Mouse (Mus musculus) hindbrain, embryonic 11.5 days (tissue): ENCODE results near the gene Bsg. TPM values are rescaled to one million over a fixed set of nuclear protein-coding genes. Genes with fewer than 3 reads are reported as not detected.

ENCODE experiments used
- ATAC-seq: fragments of 200-750 bp; cut with Nextera tagmentation; 2 replicates; pipeline ENCODE4 v1.8.0; 2017; ENCODE audit warnings: mild to moderate bottlenecking, moderate TSS enrichment, moderate library complexity; ENCODE audit not compliant: low FRiP score
- DNase-seq: peaks from one replicate; pipeline ENCODE4 v3.0.0-alpha.2; 2015; ENCODE audit warnings: low spot score
- H3K27ac ChIP-seq: fragments of 300-500 bp; sonication (generic); 2 replicates; pipeline ENCODE4 v1.5.1; 2014; ENCODE audit warnings: mild to moderate bottlenecking, low read depth, low read length
- H3K27me3 ChIP-seq: fragments of 300-500 bp; sonication (generic); 2 replicates; pipeline ENCODE4 v1.6.1; 2014; ENCODE audit warnings: mild to moderate bottlenecking, low read length, moderate library complexity, mixed read lengths; ENCODE audit not compliant: control insufficient read depth, insufficient read depth
- H3K36me3 ChIP-seq: fragments of 300-500 bp; sonication (generic); 2 replicates; pipeline ENCODE4 v1.6.1; 2014; ENCODE audit warnings: mild to moderate bottlenecking, low read length, moderate library complexity, mixed read lengths; ENCODE audit not compliant: control insufficient read depth, insufficient read depth
- H3K4me1 ChIP-seq: fragments of 300-500 bp; sonication (generic); replicated peaks from 2 replicates; pipeline ENCODE4 v1.6.1; 2014; ENCODE audit warnings: low read length, mixed read lengths; ENCODE audit not compliant: control insufficient read depth, insufficient read depth
- H3K4me2 ChIP-seq: fragments of 300-500 bp; sonication (generic); replicated peaks from 2 replicates; pipeline ENCODE4 v1.6.1; 2014; ENCODE audit warnings: mild to moderate bottlenecking, low read depth, low read length
- H3K4me3 ChIP-seq: fragments of 300-500 bp; sonication (generic); 2 replicates; pipeline ENCODE4 v1.5.1; 2014; ENCODE audit warnings: low read depth, low read length
- H3K9ac ChIP-seq: fragments of 300-500 bp; sonication (generic); 2 replicates; pipeline ENCODE4 v1.6.1; 2014; ENCODE audit warnings: low read depth, low read length
- H3K9me3 ChIP-seq: fragments of 300-500 bp; sonication (generic); 2 replicates; pipeline ENCODE4 v1.6.1; 2016; ENCODE audit warnings: low read length; ENCODE audit not compliant: control insufficient read depth
- WGBS: fragments of 180-500 bp; shearing (Covaris S2); extraction: QIAGEN DNeasy Blood & Tissue Kit; methylation state at CpG from one replicate; pipeline ENCODE4 v1.1.7; 2014; 5-methylcytosine and 5-hydroxymethylcytosine counted together
- polyA plus RNA-seq: library from polyadenylated mRNA; unstranded; fragments of >200 nt; fragmentation: Nextera tagmentation; extraction: Ambion mirVana; gene quantifications from 2 replicates; pipeline ENCODE4 v1.2.1, GENCODE M21; 2014

Bsg gene
- polyA plus RNA-seq, 1 experiment from 2014 or later: 595 TPM

- Histone ChIP-seq H3K27ac (no peak overlapping the region), H3K9ac (no peak overlapping the region), H3K4me1 (peaks cover 6% of the 10 kb centered on the region), H3K36me3 (no peaks in the 10 kb centered on the region), H3K27me3 (no peaks in the 10 kb centered on the region), H3K4me3 (no peak overlapping the region), H3K9me3 (no peaks in the 10 kb centered on the region), H3K4me2 (no peak overlapping the region)
- 86% methylated on average over 5 of the region's 5 CpGs for WGBS
- no peak for ATAC-seq
- DNase-seq: no peak
Measured at GRCm38 (mm10) chr10:79668076-79668475, 36.2 kb upstream of the Bsg start.

DNA sequence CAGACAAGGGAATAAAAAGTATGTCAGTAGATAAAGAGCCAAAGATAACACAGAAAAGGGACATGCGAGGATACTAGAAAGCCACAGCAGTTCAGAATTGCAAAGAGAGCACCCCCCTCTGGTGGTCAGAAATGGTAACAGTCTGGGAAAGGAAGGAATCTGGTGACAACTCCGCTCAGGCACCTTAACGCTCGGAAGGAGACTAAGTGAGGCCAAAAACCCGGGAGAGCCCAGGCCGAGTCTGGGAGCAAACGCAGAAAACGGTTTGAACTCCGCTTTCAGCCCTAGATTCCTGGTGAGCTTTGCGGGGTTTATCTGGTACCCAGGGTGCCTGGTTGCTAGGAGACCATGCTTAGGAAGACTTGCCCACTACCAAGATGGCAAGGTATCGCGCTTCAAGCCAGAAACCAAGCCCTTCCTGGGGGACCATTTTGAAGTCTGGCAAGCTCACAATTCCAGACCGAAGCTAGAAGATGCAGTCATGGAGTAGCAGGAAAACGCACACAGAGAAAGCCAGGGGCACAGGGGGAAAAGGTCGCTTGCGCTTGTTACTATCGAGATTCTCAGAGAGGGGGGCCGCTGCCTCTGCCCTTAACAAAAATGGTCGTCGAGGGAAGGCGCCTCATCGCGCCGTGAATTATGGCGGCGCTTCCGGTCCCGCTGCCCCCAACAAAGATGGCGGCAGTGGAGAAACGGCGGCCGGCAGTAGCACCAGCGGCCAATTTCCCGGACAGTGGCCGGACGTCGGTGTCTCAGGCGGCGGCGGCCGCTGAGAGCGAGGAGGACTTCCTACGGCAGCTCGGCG lies 35.3 kb upstream of the Bsg start, which contains the start of gene Tpgs1:
Gene Tpgs1, plus strand, starts transcription at position 599 of the 805 bp plus-strand sequence.
- H3K4me2 ChIP-seq: peak within 1 kb of the TSS; percentile 91
- H3K4me3 ChIP-seq: peak within 1 kb of the TSS; percentile 96
- H3K36me3 ChIP-seq: no peaks in the 10 kb centered on the region
- under 1% methylated on average over 45 of the region's 45 CpGs for WGBS
- H3K27ac ChIP-seq: peak within 1 kb of the TSS; percentile 95
- peak within 1 kb of the TSS; percentile 96 for H3K9ac ChIP-seq
- peak; percentile 81 for ATAC-seq
- DNase-seq: peak; percentile 93
- no peaks in the 10 kb centered on the region for H3K27me3 ChIP-seq
- peaks cover 6% of the 10 kb centered on the region for H3K4me1 ChIP-seq
- H3K9me3 ChIP-seq: no peaks in the 10 kb centered on the region

DNA sequence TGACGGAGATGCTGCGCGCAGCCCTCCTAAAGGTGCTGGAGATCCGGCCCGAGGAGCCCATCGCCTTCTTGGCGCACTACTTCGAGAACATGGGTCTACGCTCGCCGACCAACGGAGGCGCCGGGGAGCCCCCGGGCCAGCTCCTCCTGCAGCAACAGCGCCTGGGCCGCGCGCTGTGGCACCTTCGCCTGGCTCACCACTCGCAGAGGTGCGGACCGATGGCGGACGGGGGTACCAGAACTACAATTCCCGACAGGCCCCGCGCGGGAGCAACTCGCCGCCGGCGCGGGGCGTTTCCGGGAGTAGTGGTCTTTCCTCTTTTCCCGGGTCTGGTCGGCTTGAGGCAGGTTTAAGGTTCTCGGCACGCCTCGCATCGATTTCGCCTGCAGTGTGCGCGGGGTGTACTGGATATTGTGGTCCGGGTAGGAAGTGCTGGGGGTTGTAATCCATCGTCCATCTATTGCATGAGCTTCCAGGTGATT lies 34.7 kb upstream of the Bsg start:
- Histone ChIP-seq H3K27ac (peak overlapping the region; percentile 95), H3K9me3 (no peaks in the 10 kb centered on the region), H3K4me2 (peak overlapping the region; percentile 91), H3K9ac (peak overlapping the region; percentile 96), H3K4me1 (peaks cover 6% of the 10 kb centered on the region), H3K4me3 (peak overlapping the region; percentile 96), H3K27me3 (no peaks in the 10 kb centered on the region), H3K36me3 (no peaks in the 10 kb centered on the region)
- ATAC-seq (peak; percentile 72), DNase-seq (peak; percentile 91)
- under 1% methylated on average over 47 of the region's 47 CpGs for WGBS

DNA sequence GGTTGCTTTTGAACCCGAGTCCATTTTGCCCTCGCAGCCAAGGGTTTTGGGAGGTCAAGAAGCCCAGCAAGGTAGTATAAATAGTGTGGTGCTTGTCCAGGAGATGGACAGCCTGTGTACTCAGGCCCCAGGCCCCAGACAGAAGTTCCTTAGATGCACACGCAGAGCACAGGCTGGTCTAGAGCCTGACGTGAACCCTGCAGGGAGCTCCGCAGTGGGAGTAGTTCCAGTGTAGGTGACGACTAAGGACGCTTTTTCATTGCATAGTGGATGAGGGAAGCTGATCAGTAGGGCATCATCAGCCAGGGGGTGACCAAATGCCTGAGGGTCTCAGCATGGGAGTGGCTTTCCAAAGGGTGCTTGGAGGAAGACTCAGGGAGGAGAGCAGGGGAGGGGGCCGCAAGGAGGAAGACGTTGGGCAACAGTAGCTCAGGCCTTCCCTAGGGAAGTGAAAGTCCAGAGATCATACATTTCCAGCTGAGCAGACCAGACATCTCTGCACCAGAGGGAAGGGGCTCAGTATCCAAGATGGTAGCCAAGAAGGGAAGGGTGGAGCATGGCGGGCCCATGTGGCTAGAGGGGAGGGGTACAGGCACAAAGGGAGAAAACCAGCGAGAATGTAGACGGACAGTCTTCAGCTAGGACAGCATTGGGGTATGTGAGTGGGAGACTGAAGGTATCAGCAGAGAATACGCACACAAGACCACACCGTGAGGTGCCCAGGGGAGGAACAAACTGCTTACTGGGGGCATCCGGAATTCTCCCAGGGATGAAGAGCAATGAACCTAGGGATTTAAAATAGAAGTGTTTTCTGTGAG lies 34.0 kb upstream of the Bsg start:
- no peaks in the 10 kb centered on the region for H3K27me3 ChIP-seq
- H3K9ac ChIP-seq: peak overlapping the region; percentile 96
- no peaks in the 10 kb centered on the region for H3K9me3 ChIP-seq
- no peaks in the 10 kb centered on the region for H3K36me3 ChIP-seq
- peaks cover 6% of the 10 kb centered on the region for H3K4me1 ChIP-seq
- peak overlapping the region; percentile 91 for H3K4me2 ChIP-seq
- peak overlapping the region; percentile 96 for H3K4me3 ChIP-seq
- DNase-seq (no peak), ATAC-seq (peak; percentile 36)
- 37% methylated on average over 15 of the region's 15 CpGs for WGBS
- peak overlapping the region; percentile 95; the same call in 1 of the 2 replicates for H3K27ac ChIP-seq

- Histone ChIP-seq H3K9ac (no peak overlapping the region), H3K4me2 (no peak overlapping the region), H3K27me3 (no peaks in the 10 kb centered on the region), H3K4me3 (no peak overlapping the region), H3K9me3 (no peaks in the 10 kb centered on the region), H3K4me1 (peaks cover 6% of the 10 kb centered on the region), H3K36me3 (0 out of 2 replicates have a peak, but pooled peaks cover 3% of the 10 kb centered on the region), H3K27ac (no peak overlapping the region)
- ATAC-seq: no peak
- WGBS: 68% methylated on average over 6 of the region's 6 CpGs
- DNase-seq: no peak
Measured at GRCm38 (mm10) chr10:79671396-79672087, 32.7 kb upstream of the Bsg start.

GRCm38 (mm10) chr10:79672088-79672455 lies 32.2 kb upstream of the Bsg start:
- ATAC-seq: no peak
- Histone ChIP-seq H3K9ac (no peak overlapping the region), H3K36me3 (0 out of 2 replicates have a peak, but pooled peaks cover 3% of the 10 kb centered on the region), H3K27me3 (no peaks in the 10 kb centered on the region), H3K4me1 (peaks cover 6% of the 10 kb centered on the region), H3K27ac (no peak overlapping the region), H3K4me2 (no peak overlapping the region), H3K4me3 (no peak overlapping the region), H3K9me3 (no peaks in the 10 kb centered on the region)
- DNase-seq: no peak
- 66% methylated on average over 3 of the region's 3 CpGs for WGBS

GRCm38 (mm10) chr10:79673054-79673453 lies 31.2 kb upstream of the Bsg start:
- H3K9me3 ChIP-seq: no peaks in the 10 kb centered on the region
- H3K27ac ChIP-seq: no peak overlapping the region
- H3K4me3 ChIP-seq: no peak overlapping the region
- H3K36me3 ChIP-seq: 0 out of 2 replicates have a peak, but pooled peaks cover 3% of the 10 kb centered on the region
- DNase-seq (no peak), ATAC-seq (no peak)
- no peak overlapping the region for H3K4me2 ChIP-seq
- WGBS: 85% methylated on average over 3 of the region's 3 CpGs
- no peaks in the 10 kb centered on the region for H3K27me3 ChIP-seq
- H3K9ac ChIP-seq: no peak overlapping the region
- H3K4me1 ChIP-seq: peaks cover 6% of the 10 kb centered on the region

- H3K4me1 ChIP-seq: peaks cover 4% of the 10 kb centered on the region
- 52% methylated on average over 43 of the region's 44 CpGs for WGBS
- DNase-seq (no peak), ATAC-seq (no peak)
- no peaks in the 10 kb centered on the region for H3K9me3 ChIP-seq
- no peaks in the 10 kb centered on the region for H3K27me3 ChIP-seq
- H3K9ac ChIP-seq: no peak overlapping the region
- H3K36me3 ChIP-seq: 0 out of 2 replicates have a peak, but pooled peaks cover 3% of the 10 kb centered on the region
- no peak overlapping the region for H3K4me2 ChIP-seq
- no peak overlapping the region for H3K4me3 ChIP-seq
- no peak overlapping the region for H3K27ac ChIP-seq
Measured at GRCm38 (mm10) chr10:79675346-79676035, 28.8 kb upstream of the Bsg start.
